Mouse (Mus musculus): ENCODE results near the gene Madd. TPM values are rescaled to one million over a fixed set of nuclear protein-coding genes. Genes with fewer than 3 reads are reported as not detected.

Madd gene
- polyA plus RNA-seq, 1 experiment from 2014 or later: 6.8 TPM

GRCm38 (mm10) chr2:91182405-91183147, 1.1 kb downstream of the Madd start:
- H3K4me2 ChIP-seq: peak overlapping the region; percentile 98
- peaks cover 11% of the 10 kb centered on the region for H3K4me1 ChIP-seq (ENCODE audit: control insufficient read depth, insufficient read depth, low read length)
- ATAC-seq (replicated peaks; ENCODE audit: insufficient number of reproducible peaks, low FRiP score, low TSS enrichment): peak; percentile 84
- H3K36me3 ChIP-seq (ENCODE audit: control insufficient read depth, insufficient read depth, low read length): 0 out of 2 replicates have a peak, but pooled peaks cover 4% of the 10 kb centered on the region
- under 1% methylated on average over 81 of the region's 81 CpGs for WGBS (ENCODE audit: insufficient replicate concordance)
- H3K27ac ChIP-seq (ENCODE audit: low read depth, low read length): peak overlapping the region; percentile 29
- peak overlapping the region; percentile 94 for H3K4me3 ChIP-seq (ENCODE audit: low read depth, low read length)
- no peaks in the 10 kb centered on the region for H3K9me3 ChIP-seq (replicated peaks; ENCODE audit: control insufficient read depth, low read length)
- no peaks in the 10 kb centered on the region for H3K27me3 ChIP-seq (ENCODE audit: control insufficient read depth, insufficient read depth, low read length)
- peak overlapping the region; percentile 74 for H3K9ac ChIP-seq (ENCODE audit: low read depth, low read length)

GRCm38 (mm10) chr2:91182016-91182404, 1.6 kb downstream of the Madd start:
- 0 out of 2 replicates have a peak, but pooled peaks cover 4% of the 10 kb centered on the region for H3K36me3 ChIP-seq (ENCODE audit: control insufficient read depth, insufficient read depth, low read length)
- no peak overlapping the region; the same call in 1 of the 2 replicates for H3K27ac ChIP-seq (ENCODE audit: low read depth, low read length)
- 14% methylated on average over 8 of the region's 8 CpGs for WGBS (ENCODE audit: insufficient replicate concordance)
- no peaks in the 10 kb centered on the region for H3K9me3 ChIP-seq (replicated peaks; ENCODE audit: control insufficient read depth, low read length)
- H3K4me1 ChIP-seq (ENCODE audit: control insufficient read depth, insufficient read depth, low read length): peaks cover 11% of the 10 kb centered on the region
- peak overlapping the region; percentile 98 for H3K4me2 ChIP-seq
- no peak for ATAC-seq (replicated peaks; ENCODE audit: insufficient number of reproducible peaks, low FRiP score, low TSS enrichment)
- H3K27me3 ChIP-seq (ENCODE audit: control insufficient read depth, insufficient read depth, low read length): no peaks in the 10 kb centered on the region
- H3K4me3 ChIP-seq (ENCODE audit: low read depth, low read length): peak overlapping the region; percentile 94
- peak overlapping the region; percentile 74 for H3K9ac ChIP-seq (ENCODE audit: low read depth, low read length)

- Histone ChIP-seq H3K9me3 (replicated peaks; ENCODE audit: control insufficient read depth, low read length) (no peaks in the 10 kb centered on the region), H3K27ac (ENCODE audit: low read depth, low read length) (no peak overlapping the region), H3K9ac (ENCODE audit: low read depth, low read length) (no peak overlapping the region), H3K4me3 (ENCODE audit: low read depth, low read length) (no peak overlapping the region), H3K27me3 (ENCODE audit: control insufficient read depth, insufficient read depth, low read length) (no peaks in the 10 kb centered on the region), H3K36me3 (ENCODE audit: control insufficient read depth, insufficient read depth, low read length) (0 out of 2 replicates have a peak, but pooled peaks cover 4% of the 10 kb centered on the region), H3K4me2 (no peak overlapping the region), H3K4me1 (ENCODE audit: control insufficient read depth, insufficient read depth, low read length) (peaks cover 11% of the 10 kb centered on the region)
- no peak for ATAC-seq (replicated peaks; ENCODE audit: insufficient number of reproducible peaks, low FRiP score, low TSS enrichment)
- 63% methylated on average over 5 of the region's 5 CpGs for WGBS (ENCODE audit: insufficient replicate concordance)
These were observed 2.9 kb downstream of the Madd start for GRCm38 (mm10) chr2:91180706-91181105.

- H3K27ac ChIP-seq (ENCODE audit: low read depth, low read length): no peak overlapping the region
- H3K36me3 ChIP-seq (ENCODE audit: control insufficient read depth, insufficient read depth, low read length): 0 out of 2 replicates have a peak, but pooled peaks cover 4% of the 10 kb centered on the region
- no peak overlapping the region for H3K9ac ChIP-seq (ENCODE audit: low read depth, low read length)
- H3K27me3 ChIP-seq (ENCODE audit: control insufficient read depth, insufficient read depth, low read length): no peaks in the 10 kb centered on the region
- peaks cover 11% of the 10 kb centered on the region for H3K4me1 ChIP-seq (ENCODE audit: control insufficient read depth, insufficient read depth, low read length)
- H3K4me2 ChIP-seq: no peak overlapping the region
- WGBS (ENCODE audit: insufficient replicate concordance): 27% methylated on average over 4 of the region's 4 CpGs
- H3K9me3 ChIP-seq (replicated peaks; ENCODE audit: control insufficient read depth, low read length): no peaks in the 10 kb centered on the region
- H3K4me3 ChIP-seq (ENCODE audit: low read depth, low read length): no peak overlapping the region
- ATAC-seq (replicated peaks; ENCODE audit: insufficient number of reproducible peaks, low FRiP score, low TSS enrichment): no peak
These were observed 3.8 kb downstream of the Madd start for GRCm38 (mm10) chr2:91179825-91180224.

GRCm38 (mm10) chr2:91176234-91176633, 7.4 kb downstream of the Madd start:
- Histone ChIP-seq H3K9ac (ENCODE audit: low read depth, low read length) (no peak overlapping the region), H3K9me3 (replicated peaks; ENCODE audit: control insufficient read depth, low read length) (no peaks in the 10 kb centered on the region), H3K36me3 (ENCODE audit: control insufficient read depth, insufficient read depth, low read length) (0 out of 2 replicates have a peak, but pooled peaks cover 4% of the 10 kb centered on the region), H3K27ac (ENCODE audit: low read depth, low read length) (no peak overlapping the region), H3K4me3 (ENCODE audit: low read depth, low read length) (no peak overlapping the region), H3K4me2 (no peak overlapping the region), H3K27me3 (ENCODE audit: control insufficient read depth, insufficient read depth, low read length) (no peaks in the 10 kb centered on the region), H3K4me1 (ENCODE audit: control insufficient read depth, insufficient read depth, low read length) (no peaks in the 10 kb centered on the region)
- ATAC-seq (replicated peaks; ENCODE audit: insufficient number of reproducible peaks, low FRiP score, low TSS enrichment): no peak
- WGBS (ENCODE audit: insufficient replicate concordance): 45% methylated on average over 6 of the region's 6 CpGs

GRCm38 (mm10) chr2:91175490-91175889, 8.1 kb downstream of the Madd start:
- H3K27me3 ChIP-seq (ENCODE audit: control insufficient read depth, insufficient read depth, low read length): no peaks in the 10 kb centered on the region
- WGBS (ENCODE audit: insufficient replicate concordance): 70% methylated on average over 4 of the region's 4 CpGs
- H3K27ac ChIP-seq (ENCODE audit: low read depth, low read length): no peak overlapping the region
- no peak overlapping the region for H3K9ac ChIP-seq (ENCODE audit: low read depth, low read length)
- no peak overlapping the region for H3K4me3 ChIP-seq (ENCODE audit: low read depth, low read length)
- ATAC-seq (replicated peaks; ENCODE audit: insufficient number of reproducible peaks, low FRiP score, low TSS enrichment): no peak
- 0 out of 2 replicates have a peak, but pooled peaks cover 4% of the 10 kb centered on the region for H3K36me3 ChIP-seq (ENCODE audit: control insufficient read depth, insufficient read depth, low read length)
- no peak overlapping the region for H3K4me2 ChIP-seq
- no peaks in the 10 kb centered on the region for H3K9me3 ChIP-seq (replicated peaks; ENCODE audit: control insufficient read depth, low read length)
- no peaks in the 10 kb centered on the region for H3K4me1 ChIP-seq (ENCODE audit: control insufficient read depth, insufficient read depth, low read length)

- Histone ChIP-seq H3K36me3 (ENCODE audit: control insufficient read depth, insufficient read depth, low read length) (no peaks in the 10 kb centered on the region), H3K4me3 (ENCODE audit: low read depth, low read length) (no peak overlapping the region), H3K27ac (ENCODE audit: low read depth, low read length) (no peak overlapping the region), H3K9ac (ENCODE audit: low read depth, low read length) (no peak overlapping the region), H3K4me1 (ENCODE audit: control insufficient read depth, insufficient read depth, low read length) (no peaks in the 10 kb centered on the region), H3K4me2 (no peak overlapping the region), H3K9me3 (replicated peaks; ENCODE audit: control insufficient read depth, low read length) (no peaks in the 10 kb centered on the region), H3K27me3 (ENCODE audit: control insufficient read depth, insufficient read depth, low read length) (no peaks in the 10 kb centered on the region)
- no peak for ATAC-seq (replicated peaks; ENCODE audit: insufficient number of reproducible peaks, low FRiP score, low TSS enrichment)
- 73% methylated on average over 25 of the region's 25 CpGs for WGBS (ENCODE audit: insufficient replicate concordance)
These were observed 13.9 kb downstream of the Madd start for GRCm38 (mm10) chr2:91169587-91170322.

- Histone ChIP-seq H3K36me3 (ENCODE audit: control insufficient read depth, insufficient read depth, low read length) (no peaks in the 10 kb centered on the region), H3K27ac (ENCODE audit: low read depth, low read length) (no peak overlapping the region), H3K9me3 (replicated peaks; ENCODE audit: control insufficient read depth, low read length) (no peaks in the 10 kb centered on the region), H3K27me3 (ENCODE audit: control insufficient read depth, insufficient read depth, low read length) (no peaks in the 10 kb centered on the region), H3K4me3 (ENCODE audit: low read depth, low read length) (no peak overlapping the region), H3K4me1 (ENCODE audit: control insufficient read depth, insufficient read depth, low read length) (no peaks in the 10 kb centered on the region), H3K9ac (ENCODE audit: low read depth, low read length) (no peak overlapping the region), H3K4me2 (no peak overlapping the region)
- WGBS (ENCODE audit: insufficient replicate concordance): 49% methylated on average over 4 of the region's 4 CpGs
- ATAC-seq (replicated peaks; ENCODE audit: insufficient number of reproducible peaks, low FRiP score, low TSS enrichment): no peak
These were observed 16.0 kb downstream of the Madd start for GRCm38 (mm10) chr2:91167629-91168028.
